Mouse (Mus musculus): ENCODE measurements around the gene Trdmt1.

Gene Trdmt1

GRCm38 (mm10) chr2:13557145-13558030 lies 12.9 kb upstream of the Trdmt1 start:
- DNase-seq (ENCODE audit: low spot score) = peak; percentile 39

- DNase-seq (ENCODE audit: low spot score) = no peak
Measured at GRCm38 (mm10) chr2:13556239-13556638, 11.8 kb upstream of the Trdmt1 start.

- DNase-seq (ENCODE audit: low spot score) = no peak
Measured at GRCm38 (mm10) chr2:13553966-13554365, 9.5 kb upstream of the Trdmt1 start.

- DNase-seq (ENCODE audit: low spot score) = no peak
Measured at GRCm38 (mm10) chr2:13548749-13549148, 4.3 kb upstream of the Trdmt1 start.

GRCm38 (mm10) chr2:13543519-13544124 lies 846 bp downstream of the Trdmt1 start:
- no peak for DNase-seq (ENCODE audit: low spot score)

GRCm38 (mm10) chr2:13539860-13540259 lies 4.6 kb downstream of the Trdmt1 start:
- no peak for DNase-seq (ENCODE audit: low spot score)

GRCm38 (mm10) chr2:13538704-13539377 lies 5.6 kb downstream of the Trdmt1 start:
- no peak for DNase-seq (ENCODE audit: low spot score)

GRCm38 (mm10) chr2:13538258-13538657 lies 6.2 kb downstream of the Trdmt1 start:
- DNase-seq (ENCODE audit: low spot score) = no peak

- DNase-seq (ENCODE audit: low spot score) = peak; percentile 44
Measured at GRCm38 (mm10) chr2:13537733-13538132, 6.7 kb downstream of the Trdmt1 start.

- DNase-seq (ENCODE audit: low spot score) = no peak
Measured at GRCm38 (mm10) chr2:13536747-13537146, 7.7 kb downstream of the Trdmt1 start.

- DNase-seq (ENCODE audit: low spot score) = no peak
Measured at GRCm38 (mm10) chr2:13530639-13531038, 13.8 kb downstream of the Trdmt1 start.

- DNase-seq (ENCODE audit: low spot score) = no peak
Measured at GRCm38 (mm10) chr2:13529253-13529933, 15.1 kb downstream of the Trdmt1 start.

- no peak for DNase-seq (ENCODE audit: low spot score)
Measured at GRCm38 (mm10) chr2:13527531-13527930, 16.9 kb downstream of the Trdmt1 start.

- no peak for DNase-seq (ENCODE audit: low spot score)
Measured at GRCm38 (mm10) chr2:13527125-13527524, 17.3 kb downstream of the Trdmt1 start.

GRCm38 (mm10) chr2:13526205-13526604 lies 18.3 kb downstream of the Trdmt1 start:
- DNase-seq (ENCODE audit: low spot score) = no peak

GRCm38 (mm10) chr2:13523540-13524456 lies 20.7 kb downstream of the Trdmt1 start:
- DNase-seq (ENCODE audit: low spot score) = no peak

- no peak for DNase-seq (ENCODE audit: low spot score)
Measured at GRCm38 (mm10) chr2:13522106-13522505, 22.4 kb downstream of the Trdmt1 start.

GRCm38 (mm10) chr2:13514949-13515348 lies 29.5 kb downstream of the Trdmt1 start:
- DNase-seq (ENCODE audit: low spot score) = no peak

- DNase-seq (ENCODE audit: low spot score) = no peak
Measured at GRCm38 (mm10) chr2:13502717-13503116, 41.8 kb downstream of the Trdmt1 start.

- DNase-seq (ENCODE audit: low spot score) = no peak
Measured at GRCm38 (mm10) chr2:13501553-13501952, 42.9 kb downstream of the Trdmt1 start.

All from T-cell, adult 2 months (primary cell).